Mouse (Mus musculus) left cerebral cortex, postnatal 25 days (tissue): ENCODE results near the gene Ifnar1. TPM values are rescaled to one million over a fixed set of nuclear protein-coding genes. Genes with fewer than 3 reads are reported as not detected.

Experiments used
- DNase-seq, 2 experiments: peaks; one replicate each; pipeline ENCODE4 v3.0.0; 2022; ENCODE audit warnings: low spot score in 2 of 2, mixed read lengths in 1 of 2
- intact Hi-C: fragments of 180-260 bp; cut with DNase I; formaldehyde crosslinking; loops from one replicate; pipeline ENCODE4 v1.15.1; 2025
- total RNA-seq, 2 experiments: library from RNA; stranded (reverse); gene quantifications; 2 replicates each; pipeline ENCODE4 v1.2.3; 2021

Ifnar1 gene
- total RNA-seq, 2 experiments from 2014 or later: 53.6 to 56.1 TPM

- intact Hi-C loops: no loop called here
- DNase-seq: no peak
These were observed 47.4 kb downstream of the Ifnar1 start for GRCm38 (mm10) chr16:91532429-91532828.

- intact Hi-C loops: no loop called here
- DNase-seq: peak in 1 of 2 experiments; percentile 48
These were observed 48.3 kb downstream of the Ifnar1 start for GRCm38 (mm10) chr16:91533097-91534001.

GRCm38 (mm10) chr16:91534477-91534876 lies 49.4 kb downstream of the Ifnar1 start:
- intact Hi-C loops: no loop called here
- peak; percentile 31 to 62 for DNase-seq

GRCm38 (mm10) chr16:91534888-91535287 lies 49.9 kb downstream of the Ifnar1 start:
- intact Hi-C loops: no loop called here
- no peak for DNase-seq

GRCm38 (mm10) chr16:91536372-91536771 lies 51.3 kb downstream of the Ifnar1 start:
- no peak for DNase-seq

GRCm38 (mm10) chr16:91537065-91537464 lies 52.0 kb downstream of the Ifnar1 start:
- no peak for DNase-seq
- intact Hi-C loops: no loop called here

More at GRCm38 (mm10) chr16:91536372-91536771, 51.3 kb downstream of the Ifnar1 start:
- intact Hi-C loops: no loop called here

- intact Hi-C loops: no loop called here
These were observed 53.0 kb downstream of the Ifnar1 start for GRCm38 (mm10) chr16:91538051-91538450.

GRCm38 (mm10) chr16:91538513-91538912 lies 53.5 kb downstream of the Ifnar1 start:
- DNase-seq: no peak
- intact Hi-C loops: no loop called here

More at GRCm38 (mm10) chr16:91538051-91538450, 53.0 kb downstream of the Ifnar1 start:
- DNase-seq: no peak

GRCm38 (mm10) chr16:91541573-91542081 lies 56.6 kb downstream of the Ifnar1 start:
- DNase-seq: peak in 1 of 2 experiments; percentile 59

GRCm38 (mm10) chr16:91543619-91544018 lies 58.6 kb downstream of the Ifnar1 start:
- intact Hi-C loops: no loop called here
- no peak for DNase-seq

More at GRCm38 (mm10) chr16:91541573-91542081, 56.6 kb downstream of the Ifnar1 start:
- intact Hi-C loops: no loop called here

GRCm38 (mm10) chr16:91545597-91546281 lies 60.7 kb downstream of the Ifnar1 start:
- DNase-seq: no peak
- intact Hi-C loops: loop anchor here (5.0 kb wide), 1 partner anchor 33 kb away; no protein-coding TSS in a partner anchor

- DNase-seq: peak in 1 of 2 experiments; percentile 36
- intact Hi-C loops: loop anchor here (5.0 kb wide), 1 partner anchor 34 kb away; no protein-coding TSS in a partner anchor
These were observed 61.4 kb downstream of the Ifnar1 start for GRCm38 (mm10) chr16:91546391-91546835.

- intact Hi-C loops: loop anchor here (5.0 kb wide), 1 partner anchor 35 kb away; no protein-coding TSS in a partner anchor
- DNase-seq: peak; percentile 37 to 64
These were observed 62.1 kb downstream of the Ifnar1 start, which contains the start of gene Ifngr2 for GRCm38 (mm10) chr16:91546836-91547741. TSS of gene Ifngr2 (plus strand) at chr16:91547072.

GRCm38 (mm10) chr16:91547974-91548373 lies 62.9 kb downstream of the Ifnar1 start:
- intact Hi-C loops: loop anchor here (5.0 kb wide), 1 partner anchor 36 kb away; no protein-coding TSS in a partner anchor
- DNase-seq: peak in 1 of 2 experiments; percentile 25

- no peak for DNase-seq
These were observed 63.5 kb downstream of the Ifnar1 start for GRCm38 (mm10) chr16:91548586-91548985.

GRCm38 (mm10) chr16:91548996-91549395 lies 64.0 kb downstream of the Ifnar1 start:
- no peak for DNase-seq
- intact Hi-C loops: loop anchor here (5.0 kb wide), 1 partner anchor 37 kb away; no protein-coding TSS in a partner anchor

More at GRCm38 (mm10) chr16:91548586-91548985, 63.5 kb downstream of the Ifnar1 start:
- intact Hi-C loops: loop anchor here (5.0 kb wide), 1 partner anchor 36 kb away; no protein-coding TSS in a partner anchor

- no peak for DNase-seq
- intact Hi-C loops: loop anchor here (5.0 kb wide), 1 partner anchor 37 kb away; no protein-coding TSS in a partner anchor
These were observed 64.6 kb downstream of the Ifnar1 start for GRCm38 (mm10) chr16:91549616-91550015.

GRCm38 (mm10) chr16:91551081-91551524 lies 66.1 kb downstream of the Ifnar1 start:
- intact Hi-C loops: no loop called here
- DNase-seq: no peak
